Mouse (Mus musculus): ENCODE results near the gene Blvrb.

DNA sequence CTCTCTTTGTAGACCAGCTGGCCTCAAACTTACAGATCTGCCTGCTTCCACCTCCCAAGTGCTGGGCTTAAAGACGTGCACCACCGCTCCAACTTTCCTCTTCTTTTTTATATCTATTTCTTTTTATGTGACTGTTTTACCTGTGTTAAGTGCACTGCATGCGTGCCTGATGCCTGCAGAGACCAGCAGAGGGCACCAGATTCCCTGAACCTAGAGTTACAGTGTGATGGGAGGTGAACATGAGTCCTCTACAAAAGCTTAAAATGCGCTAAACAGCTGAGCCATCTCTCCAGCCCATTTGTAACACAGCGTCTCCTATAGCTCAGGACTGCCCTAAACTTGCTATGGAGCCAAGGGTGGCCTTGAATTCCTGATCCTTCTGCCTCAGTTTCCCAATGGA is 10.2 kb upstream of the Blvrb start:
- TF ChIP-seq ZKSCAN1 (IDR thresholded peaks at IDR 0.05; ENCODE audit: low read depth, low read length) (no peak), ZNF384 (IDR thresholded peaks at IDR 0.05; ENCODE audit: low read depth, low read length) (0 out of 2 replicates have a peak, but pooled peaks have one; percentile 17), CTCF (IDR thresholded peaks at IDR 0.05 in 2 of 3, conservative IDR thresholded peaks at IDR 0.05 in 1 of 3; ENCODE audit: control insufficient read depth in 1 of 3, insufficient read depth in 1 of 3, low read depth in 2 of 3, low read length in 3 of 3, poor library complexity in 1 of 3, severe bottlenecking in 1 of 3) (peak; percentile 85 to 94 (median 88)), POLR2A (IDR thresholded peaks at IDR 0.05; ENCODE audit: control insufficient read depth in 1 of 2, insufficient read depth in 1 of 2, low read depth in 1 of 2, low read length in 2 of 2, poor library complexity in 1 of 2) (no peak), ETS1 (IDR thresholded peaks at IDR 0.05; ENCODE audit: low read depth, low read length) (no peak), ZC3H11A (IDR thresholded peaks at IDR 0.05; ENCODE audit: low read depth, low read length) (peak; percentile 89), USF1 (IDR thresholded peaks at IDR 0.05; ENCODE audit: low read depth, low read length) (no peak), E2F4 (IDR thresholded peaks at IDR 0.05; ENCODE audit: borderline replicate concordance, low read depth, low read length) (no peak)
